Mouse (Mus musculus): Measurements from ENCODE around the gene Ripply2.
A peak's percentile ranks its signal among the peaks of the same experiment; 100 is the strongest.
"Not testable (repeated sequence)": the region's sequence is repeated elsewhere in the genome, so short reads cannot be mapped to it uniquely, and the experiment has no call there.

The Ripply2 gene

GRCm38 (mm10) chr9:87015288-87015937 lies at the start of gene Ripply2:
Gene Ripply2 (plus strand): TSS chr9:87015537.
- DNase-seq, result no peak

- DNase-seq, result not testable (repeated sequence)
Measured at GRCm38 (mm10) chr9:86972471-86972870, 42.9 kb upstream of the Ripply2 start.

- DNase-seq, result no peak
Measured at GRCm38 (mm10) chr9:86973562-86973961, 41.8 kb upstream of the Ripply2 start.

- DNase-seq, result no peak
Measured at GRCm38 (mm10) chr9:86976896-86977295, 38.4 kb upstream of the Ripply2 start.

GRCm38 (mm10) chr9:86978257-86978907 lies 37.0 kb upstream of the Ripply2 start:
- DNase-seq, result no peak

GRCm38 (mm10) chr9:86980048-86980447 lies 35.3 kb upstream of the Ripply2 start:
- DNase-seq, result no peak

GRCm38 (mm10) chr9:86980942-86981341 lies 34.4 kb upstream of the Ripply2 start:
- DNase-seq, result no peak

- DNase-seq, result no peak
Measured at GRCm38 (mm10) chr9:86981551-86981950, 33.8 kb upstream of the Ripply2 start.

- no peak for DNase-seq
Measured at GRCm38 (mm10) chr9:86984583-86984982, 30.8 kb upstream of the Ripply2 start.

GRCm38 (mm10) chr9:86985105-86985504 lies 30.2 kb upstream of the Ripply2 start:
- no peak for DNase-seq

- no peak for DNase-seq
Measured at GRCm38 (mm10) chr9:86986703-86987296, 28.5 kb upstream of the Ripply2 start.

GRCm38 (mm10) chr9:86989822-86990221 lies 25.5 kb upstream of the Ripply2 start:
- no peak for DNase-seq

- DNase-seq, result no peak
Measured at GRCm38 (mm10) chr9:86991758-86992157, 23.6 kb upstream of the Ripply2 start.

- no peak for DNase-seq
Measured at GRCm38 (mm10) chr9:86997046-86997691, 18.2 kb upstream of the Ripply2 start.

GRCm38 (mm10) chr9:86999956-87000582 lies 15.3 kb upstream of the Ripply2 start:
- no peak for DNase-seq

GRCm38 (mm10) chr9:87004701-87005434 lies 10.5 kb upstream of the Ripply2 start:
- no peak for DNase-seq

- no peak for DNase-seq
Measured at GRCm38 (mm10) chr9:87005435-87005779, 9.9 kb upstream of the Ripply2 start.

- no peak for DNase-seq
Measured at GRCm38 (mm10) chr9:87008507-87008906, 6.8 kb upstream of the Ripply2 start.

GRCm38 (mm10) chr9:87008919-87009318 lies 6.4 kb upstream of the Ripply2 start:
- DNase-seq, result no peak

- DNase-seq, result no peak
Measured at GRCm38 (mm10) chr9:87015938-87016294, 579 bp downstream of the Ripply2 start.

- peak; percentile 89 to 92 for DNase-seq
Measured at GRCm38 (mm10) chr9:87021778-87022523, 6.6 kb downstream of the Ripply2 start, which contains the start of gene Cyb5r4. Gene Cyb5r4 (plus strand): TSS chr9:87022014.

- no peak for DNase-seq
Measured at GRCm38 (mm10) chr9:87025764-87026163, 10.4 kb downstream of the Ripply2 start.

Data from thymus, adult 18-20 months (tissue).